Mouse (Mus musculus) small intestine, adult 2 months (tissue): ENCODE measurements at regions not wholly inside any gene's neighbourhood (a gene's known extent, or its start where the extent isn't known, plus 50 kb on each side); places are given as distances from the start of the nearest gene placed in this dataset.

Experiments used
- H3K27ac ChIP-seq: fragments of 200-500 bp; 2 replicates; pipeline ENCODE4 v1.5.1; 2012; ENCODE audit warnings: low read depth, low read length, control low read depth, inconsistent platforms; ENCODE audit not compliant: insufficient read depth
- H3K27me3 ChIP-seq: fragments of 200-500 bp; 2 replicates; pipeline ENCODE4 v1.6.1; 2012; ENCODE audit warnings: mild to moderate bottlenecking, moderate library complexity, low read length, inconsistent platforms; ENCODE audit not compliant: control insufficient read depth, insufficient read depth
- H3K36me3 ChIP-seq: fragments of 200-500 bp; 2 replicates; pipeline ENCODE4 v1.6.1; 2012; ENCODE audit warnings: mild to moderate bottlenecking, low read length, control low read depth, inconsistent platforms; ENCODE audit not compliant: control insufficient read depth, insufficient read depth
- H3K4me1 ChIP-seq: fragments of 200-500 bp; 2 replicates; pipeline ENCODE4 v1.6.1; 2012; ENCODE audit warnings: low read length, inconsistent platforms, mixed read lengths; ENCODE audit not compliant: control insufficient read depth, insufficient read depth, insufficient read length
- H3K4me3 ChIP-seq: fragments of 200-500 bp; 2 replicates; pipeline ENCODE4 v1.5.1; 2012; ENCODE audit warnings: low read depth, mild to moderate bottlenecking, control low read depth, inconsistent platforms, low read length, moderate library complexity
- CTCF ChIP-seq: fragments of 200-500 bp; IDR thresholded peaks from 2 replicates; pipeline ENCODE4 v1.5.1; 2012; ENCODE audit warnings: low read depth, mild to moderate bottlenecking, control low read depth, inconsistent platforms, low read length, moderate library complexity, mixed read lengths; ENCODE audit not compliant: insufficient replicate concordance, insufficient read length; ENCODE audit errors: extremely low read depth
- POLR2A ChIP-seq: fragments of 200-500 bp; IDR thresholded peaks from 2 replicates; pipeline ENCODE4 v1.6.1; 2012; ENCODE audit warnings: low read depth, mild to moderate bottlenecking, control low read depth, inconsistent platforms, low read length, moderate library complexity
- WGBS: fragments of 180-500 bp; shearing (Covaris S2); methylation state at CpG from one replicate; pipeline ENCODE4 v1.1.7; 2018; 5-methylcytosine and 5-hydroxymethylcytosine counted together

GRCm38 (mm10) chr8:80422190-80422589 is 71.4 kb upstream of the Gypa start:
- H3K4me3 ChIP-seq = no peak overlapping the region
- H3K36me3 ChIP-seq = no peaks in the 10 kb centered on the region
- H3K4me1 ChIP-seq = no peaks in the 10 kb centered on the region
- H3K27ac ChIP-seq = no peak overlapping the region
- TF ChIP-seq POLR2A (no peak), CTCF (no peak)
- H3K27me3 ChIP-seq = no peaks in the 10 kb centered on the region
- 86% methylated on average over 6 of the region's 6 CpGs for WGBS

DNA sequence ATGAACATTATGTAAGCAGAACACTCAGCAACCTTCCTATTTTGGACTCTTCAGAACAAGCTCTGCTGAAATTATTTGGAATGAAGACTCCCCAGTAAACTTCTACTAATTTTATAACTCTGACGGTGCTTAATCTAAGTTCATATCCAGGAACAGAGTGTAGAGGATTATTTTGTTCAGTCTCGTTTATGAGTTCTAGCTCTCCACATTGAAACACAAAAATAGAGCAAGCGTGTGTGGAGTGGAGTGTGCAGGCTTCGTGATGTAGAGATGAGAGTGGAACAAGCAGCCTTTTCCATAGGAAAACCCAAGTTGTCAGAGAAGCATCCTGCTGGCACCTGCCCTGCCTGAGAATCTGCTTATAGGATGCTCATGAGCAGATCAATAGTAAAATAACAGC is 77.5 kb upstream of the Gypa start:
- Histone ChIP-seq H3K4me3 (no peak overlapping the region), H3K27me3 (no peaks in the 10 kb centered on the region), H3K4me1 (no peaks in the 10 kb centered on the region), H3K36me3 (no peaks in the 10 kb centered on the region), H3K27ac (no peak overlapping the region)
- WGBS = 80% methylated on average over 4 of the region's 4 CpGs
- TF ChIP-seq CTCF (no peak), POLR2A (no peak)

DNA sequence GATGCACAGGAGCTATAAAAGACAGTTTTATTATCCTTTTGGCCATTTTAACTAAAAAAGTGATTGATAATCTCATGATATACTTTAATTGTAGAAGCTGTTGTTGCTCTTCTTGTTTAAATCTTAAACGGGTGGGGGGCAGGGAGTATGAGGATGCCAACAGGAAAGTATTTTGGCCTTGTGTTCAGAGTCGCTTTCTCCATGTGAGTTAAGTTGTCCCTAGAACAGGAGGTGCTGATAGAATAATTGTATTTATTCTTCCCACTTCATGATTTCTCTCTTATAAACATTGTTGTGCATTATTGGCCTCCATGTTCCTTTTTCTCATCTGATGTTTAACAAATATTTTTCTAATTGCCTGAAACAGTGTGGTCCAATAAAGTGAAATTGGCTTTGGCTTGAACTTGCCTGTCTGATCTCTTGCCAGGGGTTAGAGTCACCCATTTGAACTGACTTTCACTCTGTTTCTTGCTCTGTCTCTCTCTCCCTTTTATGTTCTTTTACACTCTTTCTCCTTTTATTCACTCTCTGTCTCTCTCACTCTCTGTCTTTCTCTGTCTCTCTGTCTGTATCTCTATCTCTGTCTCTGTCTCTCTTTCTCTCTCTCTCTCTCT is 93.9 kb upstream of the Gypa start:
- no peaks in the 10 kb centered on the region for H3K27me3 ChIP-seq
- H3K4me3 ChIP-seq = no peak overlapping the region
- TF ChIP-seq POLR2A (no peak), CTCF (no peak)
- H3K4me1 ChIP-seq = no peaks in the 10 kb centered on the region
- no peaks in the 10 kb centered on the region for H3K36me3 ChIP-seq
- WGBS = 70% methylated on average over 2 of the region's 2 CpGs
- H3K27ac ChIP-seq = no peak overlapping the region

DNA sequence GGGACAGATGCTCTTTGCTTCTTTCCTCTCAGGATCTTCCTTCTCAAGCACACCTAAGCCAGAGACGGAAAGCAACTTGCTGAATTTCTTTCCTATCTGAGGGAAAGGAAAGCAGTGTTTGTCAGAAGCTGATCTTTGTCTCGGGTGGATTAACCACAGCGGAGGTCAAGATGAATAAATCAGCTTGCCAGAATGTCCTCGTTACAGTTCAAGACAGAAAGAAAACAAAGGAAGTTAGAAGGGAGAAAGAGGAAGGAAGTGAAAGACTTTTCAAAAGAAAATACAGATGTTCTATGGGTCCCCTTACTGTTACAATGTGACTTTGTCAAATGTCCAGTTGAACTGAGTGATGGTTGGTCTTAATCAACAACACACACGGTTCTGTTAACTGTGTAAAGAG is 98.6 kb upstream of the Gypa start:
- H3K4me1 ChIP-seq = no peaks in the 10 kb centered on the region
- no peak overlapping the region for H3K4me3 ChIP-seq
- no peaks in the 10 kb centered on the region for H3K36me3 ChIP-seq
- 40% methylated on average over 5 of the region's 5 CpGs for WGBS
- H3K27me3 ChIP-seq = no peaks in the 10 kb centered on the region
- H3K27ac ChIP-seq = no peak overlapping the region
- TF ChIP-seq CTCF = no peak
- TF ChIP-seq POLR2A = no peak

DNA sequence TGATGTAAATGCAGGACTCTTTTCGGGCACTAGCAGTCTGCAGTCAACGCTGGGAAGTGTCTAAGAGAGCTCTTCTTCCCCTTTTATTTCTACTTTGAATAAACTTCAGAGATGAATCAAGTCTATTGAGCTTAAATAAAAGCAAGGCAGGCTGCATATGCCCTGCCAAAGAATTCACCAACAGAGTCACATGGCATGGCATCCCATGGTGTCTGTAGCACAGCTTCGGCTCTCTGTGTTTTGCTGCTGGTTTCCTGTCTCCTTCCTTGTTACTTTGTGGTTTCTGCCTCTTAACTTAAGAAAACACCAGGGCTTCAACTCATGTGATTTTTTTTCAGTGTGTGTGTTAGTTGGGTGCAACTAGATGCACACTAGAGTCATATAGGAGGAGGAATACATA is 100.5 kb upstream of the Gypa start:
- Histone ChIP-seq H3K27me3 (no peaks in the 10 kb centered on the region), H3K4me1 (no peaks in the 10 kb centered on the region), H3K36me3 (no peaks in the 10 kb centered on the region), H3K27ac (no peak overlapping the region), H3K4me3 (no peak overlapping the region)
- WGBS = 81% methylated on average over 3 of the region's 3 CpGs
- TF ChIP-seq CTCF = no peak
- TF ChIP-seq POLR2A = no peak

DNA sequence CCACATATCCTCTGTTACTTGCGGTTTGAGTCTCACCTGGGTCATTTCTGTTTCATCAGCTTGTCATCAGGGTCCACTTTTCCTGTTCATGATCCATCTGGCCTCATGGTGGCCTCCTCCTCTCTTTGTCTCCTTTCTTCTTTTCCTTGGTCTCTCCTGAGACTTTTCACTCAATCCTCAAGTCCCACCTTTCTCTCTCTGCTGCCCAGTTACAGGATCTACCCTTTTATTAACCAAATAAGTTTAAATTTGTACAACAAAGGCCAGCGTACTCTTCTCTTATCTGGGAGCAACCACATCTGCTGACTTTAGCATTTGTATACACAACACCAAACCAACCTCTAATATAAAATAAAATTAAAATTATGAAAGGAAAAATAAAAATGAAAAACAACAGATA is 124.4 kb upstream of the Gypa start:
- WGBS = 89% methylated on average over 2 of the region's 2 CpGs
- Histone ChIP-seq H3K4me3 (no peak overlapping the region), H3K36me3 (no peaks in the 10 kb centered on the region), H3K4me1 (no peaks in the 10 kb centered on the region), H3K27me3 (no peaks in the 10 kb centered on the region), H3K27ac (no peak overlapping the region)
- TF ChIP-seq CTCF (no peak), POLR2A (no peak)

DNA sequence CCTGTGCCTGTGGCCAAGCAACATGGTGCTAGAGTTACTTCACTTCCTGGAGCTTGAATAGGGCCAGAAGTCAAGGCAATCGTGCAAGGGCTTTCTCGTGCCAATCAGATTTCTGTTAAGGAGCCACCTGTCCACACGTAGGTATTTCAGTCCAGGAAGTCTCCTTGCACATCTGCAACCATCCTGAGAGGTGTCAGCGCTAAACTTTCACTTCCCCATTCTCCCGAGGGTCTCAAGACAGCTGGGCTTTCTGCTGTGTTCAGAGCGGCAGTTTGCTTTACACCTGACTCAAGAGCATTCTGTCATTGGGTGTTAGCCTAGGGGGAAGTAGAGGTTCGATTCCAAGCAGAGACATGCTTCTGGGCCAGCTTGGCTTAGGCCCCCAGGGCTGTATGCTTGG is 129.5 kb upstream of the Gypa start:
- H3K27ac ChIP-seq = no peak overlapping the region
- no peak overlapping the region for H3K4me3 ChIP-seq
- 68% methylated on average over 7 of the region's 7 CpGs for WGBS
- H3K36me3 ChIP-seq = no peaks in the 10 kb centered on the region
- H3K4me1 ChIP-seq = no peaks in the 10 kb centered on the region
- H3K27me3 ChIP-seq = no peaks in the 10 kb centered on the region
- TF ChIP-seq POLR2A (no peak), CTCF (no peak)
